Mouse (Mus musculus): Measurements from ENCODE around the gene Olfr1056.

DNA sequence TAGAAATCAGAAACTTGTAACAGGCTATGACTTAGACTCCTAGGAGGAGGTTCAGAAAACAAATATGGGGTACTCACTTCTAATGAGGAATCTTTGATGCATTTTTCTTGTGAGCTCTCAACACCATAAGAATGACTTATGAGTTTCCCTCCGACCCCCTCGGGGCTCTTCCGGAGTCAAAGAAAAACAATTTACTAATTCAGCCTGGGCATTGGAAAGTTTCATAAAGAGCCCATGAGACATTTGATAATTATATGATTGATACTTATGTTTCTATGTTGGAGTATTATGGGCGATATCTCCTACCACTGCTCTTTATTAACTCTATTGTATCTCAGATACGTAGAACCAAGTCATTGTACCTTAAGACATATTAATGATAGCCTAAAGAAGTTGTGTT, 12.1 kb downstream of the Olfr1056 start, which contains the start of gene Olfr1055:
- TF ChIP-seq CTCF (conservative IDR thresholded peaks at IDR 0.05; ENCODE audit: low read length) (no peak), NANOG (IDR thresholded peaks at IDR 0.05; ENCODE audit: borderline replicate concordance, low read length) (no peak), POU5F1 (IDR thresholded peaks at IDR 0.05; ENCODE audit: borderline replicate concordance, low read length) (no peak)

All from E14TG2a.4 (cell line).